Mouse (Mus musculus) ovary, postnatal 10 days (tissue): ENCODE data around the gene Gng4.
"Not testable (repeated sequence)": the region's sequence is repeated elsewhere in the genome, so short reads cannot be mapped to it uniquely, and the experiment has no call there.

Source experiments
- DNase-seq: peaks from one replicate; pipeline ENCODE4 v3.0.0; 2022; ENCODE audit warnings: low spot score

Gng4 gene

GRCm38 (mm10) chr13:13783894-13784419 lies at the start of gene Gng4:
Gene Gng4 (plus strand): TSS chr13:13784059.
- DNase-seq, result peak; percentile 9

- no peak for DNase-seq
These were observed 44.6 kb upstream of the Gng4 start for GRCm38 (mm10) chr13:13739232-13739631.

GRCm38 (mm10) chr13:13745911-13746310 lies 37.9 kb upstream of the Gng4 start:
- DNase-seq, result no peak

GRCm38 (mm10) chr13:13775778-13776494 lies 7.9 kb upstream of the Gng4 start:
- DNase-seq, result no peak

- DNase-seq, result no peak
These were observed 6.8 kb upstream of the Gng4 start for GRCm38 (mm10) chr13:13777052-13777451.

- no peak for DNase-seq
These were observed 6.2 kb upstream of the Gng4 start for GRCm38 (mm10) chr13:13777696-13778095.

- DNase-seq, result no peak
These were observed 4.9 kb upstream of the Gng4 start for GRCm38 (mm10) chr13:13778837-13779458.

GRCm38 (mm10) chr13:13780271-13780670 lies 3.6 kb upstream of the Gng4 start:
- DNase-seq, result no peak

- no peak for DNase-seq
These were observed 2.8 kb upstream of the Gng4 start for GRCm38 (mm10) chr13:13781026-13781425.

GRCm38 (mm10) chr13:13783296-13783695 lies 563 bp upstream of the Gng4 start:
- no peak for DNase-seq

GRCm38 (mm10) chr13:13784420-13784936 lies 619 bp downstream of the Gng4 start:
- no peak for DNase-seq

- peak; percentile 10 for DNase-seq
These were observed 1.3 kb downstream of the Gng4 start for GRCm38 (mm10) chr13:13784981-13785783.

GRCm38 (mm10) chr13:13786971-13787370 lies 3.1 kb downstream of the Gng4 start:
- DNase-seq, result no peak

GRCm38 (mm10) chr13:13788070-13788469 lies 4.2 kb downstream of the Gng4 start:
- no peak for DNase-seq

GRCm38 (mm10) chr13:13791981-13792380 lies 8.1 kb downstream of the Gng4 start:
- DNase-seq, result no peak

GRCm38 (mm10) chr13:13795166-13795832 lies 11.4 kb downstream of the Gng4 start:
- DNase-seq, result no peak

GRCm38 (mm10) chr13:13796082-13796481 lies 12.2 kb downstream of the Gng4 start:
- no peak for DNase-seq

- not testable (repeated sequence) for DNase-seq
These were observed 14.0 kb downstream of the Gng4 start for GRCm38 (mm10) chr13:13797816-13798215.

- no peak for DNase-seq
These were observed 14.9 kb downstream of the Gng4 start for GRCm38 (mm10) chr13:13798775-13799174.

GRCm38 (mm10) chr13:13808337-13809132 lies 24.7 kb downstream of the Gng4 start:
- no peak for DNase-seq

- no peak for DNase-seq
These were observed 27.0 kb downstream of the Gng4 start for GRCm38 (mm10) chr13:13810885-13811284.
